Mouse (Mus musculus): ENCODE measurements at regions not wholly inside any gene's neighbourhood (a gene's known extent, or its start where the extent isn't known, plus 50 kb on each side); places are given as distances from the start of the nearest gene placed in this dataset.

DNA sequence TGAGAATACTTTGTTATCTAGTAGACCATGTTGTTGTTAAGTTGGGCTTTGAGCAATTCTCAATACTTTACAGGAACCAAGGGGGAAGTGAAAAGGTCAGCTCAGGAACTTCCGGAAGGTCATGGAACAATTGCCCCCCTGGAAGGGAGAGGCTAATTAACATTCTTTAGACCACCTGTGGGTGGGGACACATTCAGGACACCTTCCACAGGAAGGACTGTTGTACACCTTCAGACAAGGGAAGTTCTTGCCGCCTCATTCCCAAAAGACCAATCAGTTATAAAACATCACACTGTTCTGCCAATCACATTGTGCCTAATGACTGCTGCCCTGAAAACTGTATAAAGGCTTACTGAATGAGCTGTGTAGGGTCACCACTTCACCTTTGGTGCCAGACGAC, 701.2 kb downstream of the Trib2 start:
- Histone ChIP-seq H3K36me3 (replicated peaks; ENCODE audit: control insufficient read depth, insufficient read depth, low read depth) (no peaks in the 10 kb centered on the region), H3K4me2 (ENCODE audit: low read depth) (no peak overlapping the region), H3K9ac (replicated peaks) (no peak overlapping the region), H3K27me3 (ENCODE audit: control insufficient read depth, insufficient read depth, low read length) (no peaks in the 10 kb centered on the region), H3K4me3 (ENCODE audit: insufficient read depth in 1 of 2, low read depth in 2 of 2, low read length in 2 of 2) (no peak overlapping the region), H3K27ac (no peak overlapping the region), H3K4me1 (replicated peaks; ENCODE audit: control insufficient read depth in 2 of 2, insufficient read depth in 2 of 2, low read length in 1 of 2) (no peaks in the 10 kb centered on the region), H3K9me3 (ENCODE audit: control insufficient read depth, low read length) (no peaks in the 10 kb centered on the region)
- 68% methylated on average over 3 of the region's 3 CpGs for WGBS (ENCODE audit: insufficient replicate concordance)
- ATAC-seq (ENCODE audit: insufficient read depth) (no peak), DNase-seq (ENCODE audit: low read depth in 3 of 3, low spot score in 3 of 3) (no peak)
- no peak for TF ChIP-seq CTCF (IDR thresholded peaks at IDR 0.05; ENCODE audit: low read depth)
- no peak for TF ChIP-seq EP300 (IDR thresholded peaks at IDR 0.05; ENCODE audit: low read depth)

- H3K36me3 ChIP-seq (replicated peaks; ENCODE audit: control insufficient read depth, insufficient read depth, low read depth): no peaks in the 10 kb centered on the region
- ATAC-seq (ENCODE audit: insufficient read depth) (no peak), DNase-seq (ENCODE audit: low read depth in 3 of 3, low spot score in 3 of 3) (no peak)
- WGBS (ENCODE audit: insufficient replicate concordance): 66% methylated on average over 14 of the region's 14 CpGs
- TF ChIP-seq CTCF (IDR thresholded peaks at IDR 0.05; ENCODE audit: low read depth): no peak
- TF ChIP-seq EP300 (IDR thresholded peaks at IDR 0.05; ENCODE audit: low read depth): no peak
- H3K27me3 ChIP-seq (ENCODE audit: control insufficient read depth, insufficient read depth, low read length): no peaks in the 10 kb centered on the region
- no peaks in the 10 kb centered on the region for H3K4me1 ChIP-seq (replicated peaks; ENCODE audit: control insufficient read depth in 2 of 2, insufficient read depth in 2 of 2, low read length in 1 of 2)
- no peak overlapping the region for H3K4me3 ChIP-seq (ENCODE audit: insufficient read depth in 1 of 2, low read depth in 2 of 2, low read length in 2 of 2)
- no peak overlapping the region for H3K9ac ChIP-seq (replicated peaks)
- H3K9me3 ChIP-seq (ENCODE audit: control insufficient read depth, low read length): no peaks in the 10 kb centered on the region
- H3K27ac ChIP-seq: no peak overlapping the region
- no peak overlapping the region for H3K4me2 ChIP-seq (ENCODE audit: low read depth)
Observed at GRCm38 (mm10) chr12:15114793-15115192, 701.9 kb downstream of the Trib2 start.

GRCm38 (mm10) chr12:15111049-15111448, 705.7 kb downstream of the Trib2 start:
- TF ChIP-seq CTCF (IDR thresholded peaks at IDR 0.05; ENCODE audit: low read depth) (no peak), EP300 (IDR thresholded peaks at IDR 0.05; ENCODE audit: low read depth) (no peak)
- Histone ChIP-seq H3K27ac (no peak overlapping the region), H3K4me2 (ENCODE audit: low read depth) (no peak overlapping the region), H3K9me3 (ENCODE audit: control insufficient read depth, low read length) (no peaks in the 10 kb centered on the region), H3K9ac (replicated peaks) (no peak overlapping the region), H3K27me3 (ENCODE audit: control insufficient read depth, insufficient read depth, low read length) (no peaks in the 10 kb centered on the region), H3K4me3 (ENCODE audit: insufficient read depth in 1 of 2, low read depth in 2 of 2, low read length in 2 of 2) (no peak overlapping the region), H3K4me1 (replicated peaks; ENCODE audit: control insufficient read depth in 2 of 2, insufficient read depth in 2 of 2, low read length in 1 of 2) (no peaks in the 10 kb centered on the region), H3K36me3 (replicated peaks; ENCODE audit: control insufficient read depth, insufficient read depth, low read depth) (no peaks in the 10 kb centered on the region)
- no peak for DNase-seq (ENCODE audit: low read depth in 3 of 3, low spot score in 3 of 3)
- 52% methylated on average over 2 of the region's 2 CpGs for WGBS (ENCODE audit: insufficient replicate concordance)
- ATAC-seq (ENCODE audit: insufficient read depth): no peak

GRCm38 (mm10) chr12:15104876-15105275, 711.8 kb downstream of the Trib2 start:
- Histone ChIP-seq H3K9ac (replicated peaks) (no peak overlapping the region), H3K27me3 (ENCODE audit: control insufficient read depth, insufficient read depth, low read length) (no peaks in the 10 kb centered on the region), H3K4me3 (ENCODE audit: insufficient read depth in 1 of 2, low read depth in 2 of 2, low read length in 2 of 2) (no peak overlapping the region), H3K4me2 (ENCODE audit: low read depth) (no peak overlapping the region), H3K36me3 (replicated peaks; ENCODE audit: control insufficient read depth, insufficient read depth, low read depth) (no peaks in the 10 kb centered on the region), H3K4me1 (replicated peaks; ENCODE audit: control insufficient read depth in 2 of 2, insufficient read depth in 2 of 2, low read length in 1 of 2) (no peaks in the 10 kb centered on the region), H3K27ac (no peak overlapping the region), H3K9me3 (ENCODE audit: control insufficient read depth, low read length) (no peaks in the 10 kb centered on the region)
- DNase-seq (ENCODE audit: low read depth in 3 of 3, low spot score in 3 of 3): no peak
- ATAC-seq (ENCODE audit: insufficient read depth): no peak
- 64% methylated on average over 2 of the region's 2 CpGs for WGBS (ENCODE audit: insufficient replicate concordance)
- TF ChIP-seq EP300 (IDR thresholded peaks at IDR 0.05; ENCODE audit: low read depth) (no peak), CTCF (IDR thresholded peaks at IDR 0.05; ENCODE audit: low read depth) (no peak)

DNA sequence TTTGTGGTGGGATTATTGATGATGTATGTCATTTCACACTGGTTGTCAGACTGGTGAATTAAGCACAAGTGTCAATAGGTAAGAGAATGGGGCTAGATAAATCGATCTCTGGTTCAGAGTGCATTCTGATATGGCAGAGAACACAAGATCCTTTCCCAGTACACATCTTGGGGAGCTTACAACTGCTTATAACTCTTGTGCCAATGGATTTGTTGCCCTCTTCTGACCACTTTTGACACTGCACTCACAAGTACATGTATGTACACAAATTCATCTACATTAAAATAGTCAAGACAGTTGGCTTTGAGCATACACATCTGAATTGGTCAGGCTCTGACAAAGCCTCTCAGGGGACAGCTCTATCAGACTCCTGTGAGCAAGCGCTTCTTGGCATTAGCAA, 738.1 kb downstream of the Trib2 start:
- Histone ChIP-seq H3K27me3 (ENCODE audit: control insufficient read depth, insufficient read depth, low read length) (no peaks in the 10 kb centered on the region), H3K4me1 (replicated peaks; ENCODE audit: control insufficient read depth in 2 of 2, insufficient read depth in 2 of 2, low read length in 1 of 2) (no peaks in the 10 kb centered on the region), H3K4me2 (ENCODE audit: low read depth) (no peak overlapping the region), H3K36me3 (replicated peaks; ENCODE audit: control insufficient read depth, insufficient read depth, low read depth) (no peaks in the 10 kb centered on the region), H3K9me3 (ENCODE audit: control insufficient read depth, low read length) (no peaks in the 10 kb centered on the region), H3K27ac (no peak overlapping the region), H3K9ac (replicated peaks) (no peak overlapping the region), H3K4me3 (ENCODE audit: insufficient read depth in 1 of 2, low read depth in 2 of 2, low read length in 2 of 2) (no peak overlapping the region)
- no peak for DNase-seq (ENCODE audit: low read depth in 3 of 3, low spot score in 3 of 3)
- no peak for ATAC-seq (ENCODE audit: insufficient read depth)
- no peak for TF ChIP-seq CTCF (IDR thresholded peaks at IDR 0.05; ENCODE audit: low read depth)
- no peak for TF ChIP-seq EP300 (IDR thresholded peaks at IDR 0.05; ENCODE audit: low read depth)
- 35% methylated on average over 2 of the region's 2 CpGs for WGBS (ENCODE audit: insufficient replicate concordance)

Data from liver, embryonic 14.5 days (tissue).